Mouse (Mus musculus) retina, embryonic 14.5 days (tissue): Measurements from ENCODE around the gene Trp53.

Experiments
- DNase-seq: peaks from one replicate; pipeline ENCODE4 v3.0.0-alpha.2; 2015; ENCODE audit warnings: low spot score

The Trp53 gene

GRCm38 (mm10) chr11:69560896-69561854 lies 19.0 kb upstream of the Trp53 start:
- no peak for DNase-seq

- no peak for DNase-seq
These were observed 16.8 kb upstream of the Trp53 start for GRCm38 (mm10) chr11:69563373-69563772.

- DNase-seq: no peak
These were observed 15.8 kb upstream of the Trp53 start for GRCm38 (mm10) chr11:69564391-69564790.

- DNase-seq: no peak
These were observed 15.0 kb upstream of the Trp53 start for GRCm38 (mm10) chr11:69565131-69565530.

- DNase-seq: peak; percentile 71
These were observed 4.9 kb upstream of the Trp53 start for GRCm38 (mm10) chr11:69575220-69575619.

- no peak for DNase-seq
These were observed 3.9 kb upstream of the Trp53 start for GRCm38 (mm10) chr11:69576307-69576706.

GRCm38 (mm10) chr11:69578301-69578700 lies 1.9 kb upstream of the Trp53 start:
- no peak for DNase-seq

- DNase-seq: peak; percentile 99
These were observed 786 bp upstream of the Trp53 start for GRCm38 (mm10) chr11:69579128-69580017.

GRCm38 (mm10) chr11:69580572-69581146 lies 500 bp downstream of the Trp53 start:
- DNase-seq: no peak

GRCm38 (mm10) chr11:69581147-69581688 lies 1.1 kb downstream of the Trp53 start:
- DNase-seq: peak; percentile 96

GRCm38 (mm10) chr11:69581814-69582213 lies 1.7 kb downstream of the Trp53 start:
- no peak for DNase-seq

GRCm38 (mm10) chr11:69582230-69582805 lies 2.2 kb downstream of the Trp53 start:
- no peak for DNase-seq

- no peak for DNase-seq
These were observed 3.8 kb downstream of the Trp53 start for GRCm38 (mm10) chr11:69584008-69584407.

- DNase-seq: no peak
These were observed 4.8 kb downstream of the Trp53 start for GRCm38 (mm10) chr11:69584937-69585336.

- no peak for DNase-seq
These were observed 5.7 kb downstream of the Trp53 start for GRCm38 (mm10) chr11:69585718-69586325.

GRCm38 (mm10) chr11:69589207-69589834 lies 9.2 kb downstream of the Trp53 start:
- no peak for DNase-seq

- DNase-seq: no peak
These were observed 10.5 kb downstream of the Trp53 start for GRCm38 (mm10) chr11:69590622-69591021.

- no peak for DNase-seq
These were observed 11.3 kb downstream of the Trp53 start for GRCm38 (mm10) chr11:69591424-69591823.

GRCm38 (mm10) chr11:69591899-69592637 lies 11.9 kb downstream of the Trp53 start:
- no peak for DNase-seq

GRCm38 (mm10) chr11:69592799-69593198 lies 12.6 kb downstream of the Trp53 start:
- DNase-seq: no peak
